Mouse (Mus musculus) c-Kit-positive CD71-positive TER-119-positive erythroid progenitor cells, embryonic 14.5 days (primary cell): ENCODE data around the gene Zfp599.

Experiments
- DNase-seq: peaks from one replicate; pipeline ENCODE4 v3.0.0-alpha.2; 2013; ENCODE audit warnings: low spot score

Gene Zfp599

DNA sequence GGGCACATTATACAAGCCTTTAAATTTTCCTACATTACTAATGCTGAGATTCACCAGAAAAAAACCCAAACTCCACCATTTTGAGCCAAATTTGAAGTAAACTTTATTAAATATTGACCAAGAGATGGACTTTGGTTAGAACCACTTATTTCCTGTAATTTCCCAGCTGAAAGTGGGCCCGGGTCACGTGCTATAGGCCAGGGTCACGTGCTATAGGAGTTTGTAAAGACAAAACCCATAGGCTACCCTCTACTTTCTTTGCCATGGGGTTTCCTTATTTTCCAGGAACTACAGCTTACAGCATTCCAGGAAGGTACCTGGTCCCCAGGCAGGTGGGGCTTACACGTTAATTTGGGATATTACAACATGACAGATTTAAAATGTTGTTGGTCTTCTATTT is 35.6 kb downstream of the Zfp599 start:
- no peak for DNase-seq

DNA sequence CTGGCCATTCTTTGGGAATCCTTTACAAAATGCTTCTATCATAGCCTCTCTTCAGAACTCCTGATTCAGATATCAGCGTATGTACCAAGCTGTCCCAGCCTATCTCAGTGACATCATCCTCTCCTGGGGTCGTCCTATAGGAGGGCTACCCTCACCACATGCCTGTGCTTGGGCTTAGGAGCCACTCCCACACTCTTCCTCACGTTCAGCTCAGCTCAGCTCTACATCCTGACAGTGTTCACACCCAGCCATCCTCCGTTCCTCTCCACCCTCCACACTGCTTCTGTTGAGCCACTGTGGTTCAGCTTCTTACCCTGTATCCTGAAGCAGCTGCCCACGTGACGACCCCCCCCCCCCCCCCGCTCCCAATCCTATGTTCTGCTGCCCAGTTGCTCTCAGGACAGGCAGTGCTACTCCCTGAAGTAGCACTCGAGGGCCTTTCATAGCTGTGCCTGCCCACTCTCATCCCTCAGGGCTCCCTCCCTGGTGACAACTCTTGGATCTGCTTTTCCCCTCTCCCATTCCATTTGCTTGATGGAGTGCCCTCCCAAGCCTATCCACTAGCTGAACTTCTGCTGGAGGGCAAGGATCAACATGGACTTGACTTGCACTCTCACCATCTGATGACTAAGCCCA is 41.7 kb downstream of the Zfp599 start:
- DNase-seq = no peak

DNA sequence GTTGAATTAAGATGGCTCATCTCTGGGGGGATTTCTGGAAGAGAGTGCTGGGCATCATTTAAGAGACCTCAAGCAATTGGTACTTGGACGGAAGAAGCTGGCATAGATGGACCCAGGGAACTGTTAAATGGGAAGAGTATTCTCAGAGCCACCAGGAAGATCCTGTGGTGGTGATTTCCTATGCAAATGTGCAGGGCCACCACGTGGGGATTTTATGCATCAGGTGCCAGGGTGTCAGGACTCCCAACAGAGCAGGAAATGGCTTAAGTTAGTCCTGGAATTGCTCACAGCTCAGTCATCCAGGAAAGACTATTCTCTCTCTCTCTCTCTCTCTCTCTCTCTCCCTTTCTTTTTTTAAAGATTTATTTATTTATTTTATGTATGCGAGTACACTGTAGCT is 43.0 kb downstream of the Zfp599 start:
- DNase-seq = no peak

DNA sequence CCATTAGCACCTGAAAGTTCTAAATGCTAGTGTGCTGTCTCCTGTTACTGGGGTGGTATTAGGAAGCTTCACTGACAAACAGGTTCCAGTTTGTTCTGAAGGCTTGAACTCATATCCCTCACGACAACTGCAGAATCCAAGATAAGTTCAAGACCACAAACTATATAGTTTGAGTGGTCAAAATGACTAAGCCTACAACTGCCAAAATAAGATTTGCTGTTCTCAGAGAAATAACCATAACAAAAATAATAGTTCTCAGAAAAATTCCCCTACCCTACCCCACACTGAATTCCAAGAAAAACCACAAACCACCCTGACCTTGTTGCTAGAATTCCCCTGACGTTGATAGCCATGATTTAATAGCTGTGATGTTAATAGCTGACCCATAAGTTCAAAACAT is 45.1 kb downstream of the Zfp599 start:
- no peak for DNase-seq

DNA sequence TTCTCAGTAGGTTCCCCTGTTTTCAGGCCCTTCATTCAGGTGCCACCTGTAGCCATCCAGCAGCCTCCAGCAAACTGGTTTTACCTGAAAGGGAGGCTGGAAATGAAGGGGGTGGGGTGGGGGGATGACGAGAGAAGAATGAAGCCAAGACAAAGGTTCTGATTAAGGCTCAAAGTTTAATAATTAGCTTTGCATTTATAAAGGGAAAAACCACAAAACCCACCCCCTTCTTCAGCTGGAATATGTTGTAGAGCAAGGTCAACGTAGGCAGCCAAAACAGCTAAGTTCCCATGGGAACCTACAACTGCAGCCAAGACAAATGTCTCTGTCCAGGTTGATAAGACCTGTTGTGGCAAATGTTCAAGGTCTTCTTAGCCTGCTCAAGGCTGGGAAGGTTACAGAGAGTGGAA is 45.9 kb downstream of the Zfp599 start:
- DNase-seq = no peak
